Mouse (Mus musculus): Measurements from ENCODE around the gene Cmah. TPM values are rescaled to one million over a fixed set of nuclear protein-coding genes. Genes with fewer than 3 reads are reported as not detected.

Cmah gene
- polyA plus RNA-seq, 1 experiment from 2014 or later, result 0.14 TPM

DNA sequence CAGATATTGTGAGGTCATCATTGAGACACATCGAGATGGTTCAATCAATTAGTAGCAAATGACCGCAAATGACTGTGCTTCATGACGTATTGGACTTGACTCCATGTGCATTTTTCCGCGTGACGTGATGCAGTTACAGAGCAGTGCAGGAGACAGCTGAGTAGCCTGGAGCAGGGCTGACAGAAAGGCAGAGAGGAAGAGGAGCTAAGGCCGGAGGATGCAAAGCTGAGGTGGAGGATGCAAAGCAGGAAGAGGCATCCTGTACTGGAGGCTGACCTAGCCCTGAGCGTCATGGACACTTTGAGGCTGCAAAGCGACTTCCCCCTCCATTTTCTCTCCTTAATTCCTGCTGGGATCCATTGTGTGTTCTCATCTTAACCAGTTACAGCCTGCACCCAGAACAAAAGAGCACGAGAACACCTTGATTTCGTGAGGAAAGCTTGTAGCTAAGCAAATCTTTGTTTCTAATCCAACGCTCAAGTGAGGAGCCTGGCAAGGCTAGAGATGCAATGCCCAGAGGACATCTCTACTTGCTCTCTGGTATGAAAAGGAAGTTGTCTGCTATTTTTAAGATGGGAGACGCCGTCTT, 184.8 kb downstream of the Cmah start:
- Histone ChIP-seq H3K27me3 (ENCODE audit: control insufficient read depth, insufficient read depth, low read length) (no peaks in the 10 kb centered on the region), H3K4me1 (ENCODE audit: control insufficient read depth, insufficient read depth, low read length) (no peaks in the 10 kb centered on the region), H3K36me3 (ENCODE audit: control insufficient read depth, insufficient read depth, low read length) (no peaks in the 10 kb centered on the region), H3K9me3 (ENCODE audit: control insufficient read depth, low read length) (no peaks in the 10 kb centered on the region), H3K27ac (replicated peaks; ENCODE audit: low read depth, low read length) (no peak overlapping the region), H3K4me2 (ENCODE audit: low read length) (no peak overlapping the region), H3K9ac (replicated peaks; ENCODE audit: low read length) (no peak overlapping the region), H3K4me3 (replicated peaks; ENCODE audit: low read depth, low read length) (no peak overlapping the region)
- ATAC-seq (ENCODE audit: low FRiP score, low TSS enrichment), result no peak
- WGBS, result 78% methylated on average over 14 of the region's 14 CpGs
- DNase-seq, result no peak

DNA sequence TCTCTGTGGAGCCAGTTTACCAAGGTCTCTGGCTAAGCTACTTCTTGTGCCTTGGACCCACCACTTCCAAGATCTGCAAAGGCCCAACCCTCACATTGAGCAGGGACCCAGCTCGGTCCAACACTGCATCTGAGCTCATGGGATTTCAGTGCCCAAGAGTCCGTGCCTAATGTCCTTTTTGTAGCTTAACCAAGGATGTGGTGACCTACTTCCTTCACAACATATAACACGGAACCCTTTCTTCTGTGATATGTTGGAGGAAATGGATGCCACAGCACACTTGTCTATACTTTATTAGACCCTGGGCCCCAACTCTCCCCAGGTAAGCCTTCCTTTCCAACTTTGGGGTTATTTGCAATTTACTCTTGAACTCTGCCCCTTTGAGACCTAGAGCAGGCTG, 186.5 kb downstream of the Cmah start:
- Histone ChIP-seq H3K4me3 (replicated peaks; ENCODE audit: low read depth, low read length) (no peak overlapping the region), H3K9ac (replicated peaks; ENCODE audit: low read length) (no peak overlapping the region), H3K4me1 (ENCODE audit: control insufficient read depth, insufficient read depth, low read length) (no peaks in the 10 kb centered on the region), H3K4me2 (ENCODE audit: low read length) (no peak overlapping the region), H3K36me3 (ENCODE audit: control insufficient read depth, insufficient read depth, low read length) (no peaks in the 10 kb centered on the region), H3K9me3 (ENCODE audit: control insufficient read depth, low read length) (no peaks in the 10 kb centered on the region), H3K27ac (replicated peaks; ENCODE audit: low read depth, low read length) (no peak overlapping the region), H3K27me3 (ENCODE audit: control insufficient read depth, insufficient read depth, low read length) (no peaks in the 10 kb centered on the region)
- no peak for DNase-seq
- ATAC-seq (ENCODE audit: low FRiP score, low TSS enrichment), result no peak
- 95% methylated on average over 3 of the region's 3 CpGs for WGBS

DNA sequence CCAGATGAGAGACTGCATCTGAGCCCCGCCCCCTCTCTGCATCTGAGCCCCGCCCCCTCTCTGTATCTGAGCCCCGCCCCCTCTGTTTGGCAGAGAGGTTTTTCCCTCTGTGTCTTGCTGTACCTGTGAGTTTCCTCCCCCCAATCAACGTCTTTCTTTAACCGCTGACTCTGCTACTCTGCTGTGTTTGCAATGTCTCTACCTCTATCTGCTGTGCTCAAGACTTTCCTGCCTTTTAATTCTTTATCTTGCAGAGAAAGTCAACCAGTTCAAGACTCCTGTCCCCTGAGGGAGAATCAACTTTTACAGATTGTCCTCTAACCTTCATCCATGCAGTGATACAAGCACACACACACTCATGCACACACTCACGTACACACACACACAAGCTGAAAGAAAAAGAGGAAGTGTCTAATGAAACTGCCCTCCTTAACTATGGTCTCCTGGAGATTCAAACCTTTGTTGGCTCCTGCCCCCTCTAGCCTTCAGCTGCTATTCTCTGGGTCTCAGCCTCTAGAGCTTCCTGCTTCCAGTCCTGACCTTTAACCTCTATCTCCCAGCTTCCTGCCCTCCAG, 188.0 kb downstream of the Cmah start:
- 46% methylated on average over 6 of the region's 6 CpGs for WGBS

DNA sequence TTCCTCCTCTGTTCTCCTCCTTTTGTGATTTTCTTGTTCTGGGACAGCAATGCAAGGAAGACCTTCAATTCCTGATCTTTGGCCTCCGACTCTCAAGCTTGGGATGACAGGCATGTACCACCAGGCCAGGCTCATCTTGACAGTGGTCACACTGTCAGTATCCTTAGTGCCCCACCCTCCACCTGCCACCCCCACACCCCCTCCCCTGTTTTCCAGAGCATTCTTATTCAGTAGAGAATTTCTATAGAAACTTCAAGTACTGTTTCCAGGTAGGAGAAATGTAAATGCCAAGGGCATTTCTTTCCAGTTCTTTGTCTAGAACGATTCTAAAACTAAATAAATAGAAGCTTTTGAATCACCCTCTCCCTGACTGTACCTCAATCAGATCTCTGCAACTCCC, 190.6 kb downstream of the Cmah start:
- 64% methylated on average over 2 of the region's 2 CpGs for WGBS
- Histone ChIP-seq H3K27ac (replicated peaks; ENCODE audit: low read depth, low read length) (no peak overlapping the region), H3K4me2 (ENCODE audit: low read length) (no peak overlapping the region), H3K36me3 (ENCODE audit: control insufficient read depth, insufficient read depth, low read length) (no peaks in the 10 kb centered on the region), H3K27me3 (ENCODE audit: control insufficient read depth, insufficient read depth, low read length) (no peaks in the 10 kb centered on the region), H3K4me3 (replicated peaks; ENCODE audit: low read depth, low read length) (no peak overlapping the region), H3K9ac (replicated peaks; ENCODE audit: low read length) (no peak overlapping the region), H3K9me3 (ENCODE audit: control insufficient read depth, low read length) (no peaks in the 10 kb centered on the region), H3K4me1 (ENCODE audit: control insufficient read depth, insufficient read depth, low read length) (peaks cover 18% of the 10 kb centered on the region)
- no peak for ATAC-seq (ENCODE audit: low FRiP score, low TSS enrichment)
- no peak for DNase-seq

More for the DNA sequence above, 188.0 kb downstream of the Cmah start:
- no peaks in the 10 kb centered on the region for H3K4me1 ChIP-seq (ENCODE audit: control insufficient read depth, insufficient read depth, low read length)
- DNase-seq (no peak), ATAC-seq (ENCODE audit: low FRiP score, low TSS enrichment) (no peak)
- no peak overlapping the region for H3K9ac ChIP-seq (replicated peaks; ENCODE audit: low read length)
- no peak overlapping the region for H3K27ac ChIP-seq (replicated peaks; ENCODE audit: low read depth, low read length)
- H3K36me3 ChIP-seq (ENCODE audit: control insufficient read depth, insufficient read depth, low read length), result no peaks in the 10 kb centered on the region
- H3K9me3 ChIP-seq (ENCODE audit: control insufficient read depth, low read length), result no peaks in the 10 kb centered on the region
- no peak overlapping the region for H3K4me3 ChIP-seq (replicated peaks; ENCODE audit: low read depth, low read length)
- no peaks in the 10 kb centered on the region for H3K27me3 ChIP-seq (ENCODE audit: control insufficient read depth, insufficient read depth, low read length)
- no peak overlapping the region for H3K4me2 ChIP-seq (ENCODE audit: low read length)

DNA sequence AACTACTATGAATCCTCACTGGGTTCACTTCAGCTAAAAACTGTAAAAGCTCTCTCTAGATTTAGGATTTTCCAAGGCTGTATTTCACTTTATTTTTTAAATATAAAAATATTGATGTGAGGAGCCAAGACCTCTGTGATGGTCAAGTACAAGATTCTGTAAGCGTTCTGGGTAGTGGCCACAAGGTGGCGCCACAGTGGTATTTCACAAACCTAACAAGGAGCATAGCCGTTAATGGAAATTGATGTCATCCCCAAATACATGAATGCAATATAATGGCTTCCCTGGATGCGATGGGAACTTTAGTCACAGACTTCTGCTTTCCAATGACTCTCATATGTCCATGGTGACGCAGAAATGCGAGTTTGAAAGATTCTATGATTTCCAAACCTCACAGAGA, 191.7 kb downstream of the Cmah start:
- H3K27me3 ChIP-seq (ENCODE audit: control insufficient read depth, insufficient read depth, low read length), result no peaks in the 10 kb centered on the region
- no peak overlapping the region for H3K4me3 ChIP-seq (replicated peaks; ENCODE audit: low read depth, low read length)
- H3K36me3 ChIP-seq (ENCODE audit: control insufficient read depth, insufficient read depth, low read length), result no peaks in the 10 kb centered on the region
- WGBS, result 41% methylated on average over 6 of the region's 6 CpGs
- H3K9ac ChIP-seq (replicated peaks; ENCODE audit: low read length), result no peak overlapping the region
- H3K27ac ChIP-seq (replicated peaks; ENCODE audit: low read depth, low read length), result no peak overlapping the region
- H3K4me2 ChIP-seq (ENCODE audit: low read length), result no peak overlapping the region
- ATAC-seq (ENCODE audit: low FRiP score, low TSS enrichment), result no peak
- peak; percentile 56 for DNase-seq
- no peaks in the 10 kb centered on the region for H3K9me3 ChIP-seq (ENCODE audit: control insufficient read depth, low read length)
- H3K4me1 ChIP-seq (ENCODE audit: control insufficient read depth, insufficient read depth, low read length), result peaks cover 19% of the 10 kb centered on the region

DNA sequence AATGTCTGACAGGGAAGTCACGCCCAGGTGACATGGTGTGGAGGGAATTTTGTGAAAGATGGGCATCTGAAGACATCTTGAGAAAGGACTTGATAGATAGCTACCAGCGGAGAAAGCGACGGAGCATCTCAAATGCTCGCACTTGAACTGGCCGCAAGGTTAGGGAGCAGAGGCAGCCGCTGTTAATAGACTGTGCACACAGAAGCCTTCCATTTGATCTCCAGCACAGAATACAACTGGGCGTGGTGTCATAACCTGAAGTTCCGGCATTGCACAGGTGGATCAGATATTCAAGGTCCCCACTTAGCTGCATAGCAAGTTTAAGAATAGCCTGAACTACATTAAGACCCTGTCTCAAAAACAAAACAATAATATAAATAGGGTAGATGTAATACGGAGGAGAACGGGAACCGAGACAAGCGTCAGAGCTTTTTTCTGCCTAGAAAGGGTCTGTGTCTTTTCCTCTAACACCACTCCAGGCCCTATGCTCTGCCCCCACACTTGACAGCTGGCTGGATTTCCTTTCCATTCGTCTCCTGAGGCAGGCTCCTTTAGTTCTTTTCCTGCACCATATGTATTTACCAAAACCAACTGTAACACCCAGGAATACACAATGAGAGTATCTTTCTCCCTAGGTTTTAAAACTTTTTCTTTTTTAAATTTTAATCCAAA, 192.9 kb downstream of the Cmah start:
- Histone ChIP-seq H3K27ac (replicated peaks; ENCODE audit: low read depth, low read length) (no peak overlapping the region), H3K4me2 (ENCODE audit: low read length) (no peak overlapping the region), H3K36me3 (ENCODE audit: control insufficient read depth, insufficient read depth, low read length) (no peaks in the 10 kb centered on the region), H3K27me3 (ENCODE audit: control insufficient read depth, insufficient read depth, low read length) (no peaks in the 10 kb centered on the region), H3K9me3 (ENCODE audit: control insufficient read depth, low read length) (no peaks in the 10 kb centered on the region), H3K4me1 (ENCODE audit: control insufficient read depth, insufficient read depth, low read length) (peaks cover 19% of the 10 kb centered on the region), H3K9ac (replicated peaks; ENCODE audit: low read length) (no peak overlapping the region), H3K4me3 (replicated peaks; ENCODE audit: low read depth, low read length) (no peak overlapping the region)
- ATAC-seq (ENCODE audit: low FRiP score, low TSS enrichment) (no peak), DNase-seq (no peak)
- WGBS, result 81% methylated on average over 14 of the region's 14 CpGs

DNA sequence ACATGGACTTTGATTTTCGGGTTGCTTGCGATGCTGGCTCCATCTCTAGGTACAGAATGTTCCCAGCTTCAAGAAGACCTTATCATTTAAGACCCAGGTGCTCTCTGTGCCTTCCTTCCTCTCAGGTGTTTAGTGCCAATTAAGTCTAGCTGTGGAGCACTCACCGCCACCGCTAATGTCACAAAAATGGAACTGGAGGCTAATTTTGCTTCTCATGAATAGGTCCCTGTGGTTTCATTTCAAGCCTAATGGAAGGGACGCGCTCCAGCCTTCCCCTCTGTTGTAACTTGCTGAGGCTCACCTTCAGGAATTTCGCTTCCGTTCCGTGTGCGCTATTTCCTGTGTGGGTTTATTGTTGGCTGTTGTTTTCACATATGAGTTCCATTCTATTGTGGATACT, 193.6 kb downstream of the Cmah start:
- no peak for ATAC-seq (ENCODE audit: low FRiP score, low TSS enrichment)
- H3K36me3 ChIP-seq (ENCODE audit: control insufficient read depth, insufficient read depth, low read length), result no peaks in the 10 kb centered on the region
- no peaks in the 10 kb centered on the region for H3K9me3 ChIP-seq (ENCODE audit: control insufficient read depth, low read length)
- 84% methylated on average over 10 of the region's 10 CpGs for WGBS
- 0 out of 2 replicates have a peak overlapping the region, but pooled peaks have one; percentile 32 for H3K27ac ChIP-seq (replicated peaks; ENCODE audit: low read depth, low read length)
- no peak overlapping the region; the same call in 1 of the 2 replicates for H3K4me2 ChIP-seq (ENCODE audit: low read length)
- H3K4me3 ChIP-seq (replicated peaks; ENCODE audit: low read depth, low read length), result no peak overlapping the region
- H3K27me3 ChIP-seq (ENCODE audit: control insufficient read depth, insufficient read depth, low read length), result no peaks in the 10 kb centered on the region
- peak; percentile 8 for DNase-seq
- H3K4me1 ChIP-seq (ENCODE audit: control insufficient read depth, insufficient read depth, low read length), result peaks cover 19% of the 10 kb centered on the region
- no peak overlapping the region for H3K9ac ChIP-seq (replicated peaks; ENCODE audit: low read length)

DNA sequence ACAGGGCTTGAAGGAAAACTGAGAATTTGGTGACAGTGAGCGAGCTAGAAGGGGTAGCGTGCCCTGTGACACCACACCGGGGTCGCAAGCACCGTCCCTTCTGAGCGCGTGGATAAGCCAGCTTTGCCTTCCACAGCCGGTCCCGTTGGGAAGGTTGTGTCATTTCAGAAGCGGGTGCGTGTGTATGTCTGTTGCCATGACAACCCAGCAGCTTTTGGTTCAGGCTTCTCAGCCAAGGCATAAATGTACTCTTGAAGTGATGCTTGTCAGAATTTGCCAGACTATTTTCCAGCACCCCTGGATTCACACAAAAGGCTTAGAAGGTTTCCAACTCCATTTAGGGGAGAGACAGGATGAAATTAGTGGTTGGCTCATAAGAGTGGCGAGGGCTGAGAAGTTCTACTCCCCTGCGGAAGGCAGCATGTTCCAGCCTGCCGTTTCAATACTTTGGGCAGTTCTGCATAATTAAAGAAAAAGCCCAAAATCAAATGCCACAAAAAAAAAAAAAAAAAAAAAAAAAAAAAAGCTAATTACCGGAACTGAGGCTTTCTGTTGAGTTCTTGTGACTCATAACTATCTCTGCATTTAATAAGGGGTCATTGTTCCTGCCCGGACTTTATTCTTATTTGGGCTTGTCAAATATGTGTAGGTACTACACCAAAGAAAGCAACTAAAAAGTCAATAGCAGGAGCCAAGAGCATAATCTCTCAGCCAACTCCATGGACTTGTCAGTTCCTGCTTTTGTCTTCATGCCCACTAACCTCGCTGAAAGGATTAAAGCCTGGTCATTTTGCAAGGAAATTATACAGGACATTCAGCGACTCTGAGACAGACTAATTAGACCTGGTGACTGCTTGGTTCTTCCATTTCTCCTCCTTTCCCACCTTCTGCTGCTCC, 194.5 kb downstream of the Cmah start:
- Histone ChIP-seq H3K4me3 (replicated peaks; ENCODE audit: low read depth, low read length) (0 out of 2 replicates have a peak overlapping the region, but pooled peaks have one; percentile 5), H3K4me2 (ENCODE audit: low read length) (peak overlapping the region; percentile 47), H3K27ac (replicated peaks; ENCODE audit: low read depth, low read length) (peak overlapping the region; percentile 32; the same call in 1 of the 2 replicates), H3K27me3 (ENCODE audit: control insufficient read depth, insufficient read depth, low read length) (no peaks in the 10 kb centered on the region), H3K9ac (replicated peaks; ENCODE audit: low read length) (no peak overlapping the region; the same call in 1 of the 2 replicates), H3K36me3 (ENCODE audit: control insufficient read depth, insufficient read depth, low read length) (no peaks in the 10 kb centered on the region), H3K4me1 (ENCODE audit: control insufficient read depth, insufficient read depth, low read length) (peaks cover 19% of the 10 kb centered on the region), H3K9me3 (ENCODE audit: control insufficient read depth, low read length) (no peaks in the 10 kb centered on the region)
- DNase-seq, result peak; percentile 93
- peak; percentile 77 for ATAC-seq (ENCODE audit: low FRiP score, low TSS enrichment)
- 12% methylated on average over 18 of the region's 18 CpGs for WGBS

Data from midbrain, embryonic 14.5 days (tissue).